ENCODE assay signal across 8 mouse cellular contexts in the genomic region with DNA sequence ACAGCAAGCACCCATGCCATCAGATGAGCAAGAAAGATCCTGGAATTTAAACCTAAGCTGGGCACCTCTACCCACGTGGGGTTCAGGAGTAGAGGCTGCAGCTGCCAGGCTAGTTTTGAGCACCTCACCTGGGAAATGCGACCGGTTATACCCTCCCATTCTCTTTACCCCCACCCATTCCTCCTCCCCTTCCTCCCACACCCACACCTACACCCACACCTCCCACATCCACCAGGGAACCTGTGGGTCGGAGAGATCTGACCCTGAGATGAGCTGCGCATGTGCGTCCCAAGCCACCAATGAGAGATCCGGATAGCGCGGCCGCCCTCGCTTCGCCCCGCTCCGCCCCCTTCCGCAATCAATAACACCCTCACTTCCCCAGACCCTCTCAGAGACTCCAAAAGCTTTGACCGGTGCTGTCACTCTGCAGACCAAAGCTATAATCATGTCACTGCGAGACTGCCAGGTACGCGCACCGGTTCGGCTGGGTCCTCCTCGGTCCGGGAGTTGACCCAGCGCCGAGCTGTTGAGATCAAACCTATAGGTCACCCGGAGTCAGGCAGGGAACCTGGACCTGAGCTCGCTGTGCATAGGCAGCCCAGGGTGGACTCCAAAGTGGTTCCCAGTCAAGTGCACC. TPM values are rescaled to one million over a fixed set of nuclear protein-coding genes. Genes with fewer than 3 reads are reported as not detected.
DNase-seq lines count a peak whose midpoint lies in the region; ATAC-seq lines count a peak whose summit lies in the region.

A gene (plus strand): TSS at position 353 of the 637 bp plus-strand sequence.

- ATAC-seq in inflammation-experienced regulatory T-cells, adult 6 months, result peak; percentile 94

- DNase-seq in adrenal gland, adult 18-20 months (ENCODE audit: low spot score in 2 of 2), result peak; percentile 82 to 84
- DNase-seq in embryo, embryonic 10.5 days (ENCODE audit: low spot score), result peak; percentile 85
- DNase-seq in gastrocnemius, postnatal 14 days, result peak; percentile 83
- peak; percentile 62 to 87 for DNase-seq in left cerebral cortex, adult 9 months (ENCODE audit: low spot score in 2 of 2)
- peak; percentile 88 to 89 for DNase-seq in right cerebral cortex, postnatal 10 days (ENCODE audit: low spot score in 2 of 2)
- DNase-seq in urinary bladder, postnatal 14 days (ENCODE audit: low spot score), result peak; percentile 88

- intact Hi-C loops in gastrocnemius, postnatal 14 days (cut with DNase I; ENCODE audit: low total_unique reads), result no loop called here

- peak within 1 kb of the TSS; percentile 92 for H3K4me3 ChIP-seq in megakaryocyte, embryonic 14.5 days (replicated peaks)

- H3K27me3 ChIP-seq in megakaryocyte, embryonic 14.5 days (replicated peaks), result peaks cover 22% of the 10 kb centered on the region

- H3K9me3 ChIP-seq in megakaryocyte, embryonic 14.5 days, result 0 out of 2 replicates have a peak, but pooled peaks cover 4% of the 10 kb centered on the region

- H3K36me3 ChIP-seq in megakaryocyte, embryonic 14.5 days (replicated peaks; ENCODE audit: low read length), result peaks cover 9% of the 10 kb centered on the region

- H3K4me1 ChIP-seq in megakaryocyte, embryonic 14.5 days, result peaks cover 16% of the 10 kb centered on the region

RNA-seq across cellular contexts. Expression of the gene that starts here (rescaled TPM):
- 10 to 100 TPM; 16.2 to 18.7 TPM for total RNA-seq in adrenal gland, adult 18-20 months (2021)
- total RNA-seq in gastrocnemius, postnatal 14 days (2021), result 1 to 10 TPM; 4.4 to 5.1 TPM
- polyA plus RNA-seq in inflammation-experienced regulatory T-cells, adult 6 months (2017; shearing (Covaris generic)), result 10 to 100 TPM; 10.6 to 13.3 (median 12.6) TPM
- 0.94 and 1.5 TPM in 2 replicates for polyA plus RNA-seq in megakaryocyte, embryonic 14.5 days (2012; ENCODE audit: insufficient read depth, low replicate concordance)

Comparison
In these comparisons a context has a peak if more than half of its experiments do, and no peak if none do; other contexts are left out.
1. Peak in every context shown above with its lines: DNase-seq, ATAC-seq and H3K4me3 ChIP-seq.